Mouse (Mus musculus) stomach, embryonic 15.5 days (tissue): ENCODE results near the gene Zbtb37. TPM values are rescaled to one million over a fixed set of nuclear protein-coding genes. Genes with fewer than 3 reads are reported as not detected.
A peak's percentile ranks its signal among the peaks of the same experiment; 100 is the strongest.
"Not testable (repeated sequence)": the region's sequence is repeated elsewhere in the genome, so short reads cannot be mapped to it uniquely, and the experiment has no call there.

Source experiments
- ATAC-seq: fragments of 200-750 bp; cut with Nextera tagmentation; 2 replicates; pipeline ENCODE4 v1.8.0; 2017; ENCODE audit warnings: low read depth, moderate number of reproducible peaks, moderate TSS enrichment; ENCODE audit not compliant: insufficient read depth, low FRiP score
- H3K27ac ChIP-seq: fragments of 300-500 bp; sonication (generic); 2 replicates; pipeline ENCODE4 v1.5.1; 2015; ENCODE audit warnings: mild to moderate bottlenecking, inconsistent platforms
- H3K27me3 ChIP-seq: fragments of 300-500 bp; sonication (generic); replicated peaks from 2 replicates; pipeline ENCODE4 v1.6.1; 2015; ENCODE audit warnings: inconsistent platforms
- H3K36me3 ChIP-seq: fragments of 300-500 bp; sonication (generic); 2 replicates; pipeline ENCODE4 v1.6.1; 2015; ENCODE audit warnings: inconsistent platforms
- H3K4me1 ChIP-seq: fragments of 300-500 bp; sonication (generic); 2 replicates; pipeline ENCODE4 v1.6.1; 2015; ENCODE audit warnings: inconsistent platforms
- H3K4me2 ChIP-seq: fragments of 300-500 bp; sonication (generic); 2 replicates; pipeline ENCODE4 v1.6.1; 2015; ENCODE audit warnings: mild to moderate bottlenecking, inconsistent platforms
- H3K4me3 ChIP-seq: fragments of 300-500 bp; sonication (generic); replicated peaks from 2 replicates; pipeline ENCODE4 v1.5.1; 2015; ENCODE audit warnings: inconsistent platforms
- H3K9ac ChIP-seq: fragments of 300-500 bp; sonication (generic); 2 replicates; pipeline ENCODE4 v1.6.1; 2015; ENCODE audit warnings: inconsistent platforms
- H3K9me3 ChIP-seq: fragments of 300-500 bp; sonication (generic); 2 replicates; pipeline ENCODE4 v1.6.1; 2016; ENCODE audit warnings: inconsistent platforms
- WGBS: fragments of 180-500 bp; shearing (Covaris S2); methylation state at CpG from one replicate; pipeline ENCODE4 v1.1.7; 2015; 5-methylcytosine and 5-hydroxymethylcytosine counted together
- polyA plus RNA-seq: library from polyadenylated mRNA; unstranded; fragments of >200 nt; fragmentation: Nextera tagmentation; extraction: Ambion mirVana; gene quantifications from 2 replicates; pipeline ENCODE4 v1.2.1, GENCODE M21; 2015

The Zbtb37 gene
- polyA plus RNA-seq, 1 experiment from 2014 or later: 8.0 TPM

- ATAC-seq: no peak
- H3K27me3 ChIP-seq: no peaks in the 10 kb centered on the region
- no peaks in the 10 kb centered on the region for H3K36me3 ChIP-seq
- no peak overlapping the region for H3K4me2 ChIP-seq
- no peak overlapping the region for H3K4me3 ChIP-seq
- no peaks in the 10 kb centered on the region for H3K4me1 ChIP-seq
- H3K27ac ChIP-seq: no peak overlapping the region
- 91% methylated on average over 14 of the region's 15 CpGs for WGBS
- no peak overlapping the region for H3K9ac ChIP-seq
- no peaks in the 10 kb centered on the region for H3K9me3 ChIP-seq
These were observed 45.3 kb downstream of the Zbtb37 start for GRCm38 (mm10) chr1:160989395-160989794.

GRCm38 (mm10) chr1:160986881-160987635 lies 47.6 kb downstream of the Zbtb37 start:
- Histone ChIP-seq H3K4me3 (no peak overlapping the region), H3K27ac (no peak overlapping the region), H3K36me3 (no peaks in the 10 kb centered on the region), H3K9ac (no peak overlapping the region), H3K4me2 (no peak overlapping the region), H3K9me3 (no peaks in the 10 kb centered on the region), H3K4me1 (no peaks in the 10 kb centered on the region), H3K27me3 (no peaks in the 10 kb centered on the region)
- ATAC-seq: no peak; the same call in 1 of the 2 replicates
- WGBS: 64% methylated on average over 17 of the region's 17 CpGs

- Histone ChIP-seq H3K27ac (no peak overlapping the region), H3K27me3 (no peaks in the 10 kb centered on the region), H3K9ac (no peak overlapping the region), H3K9me3 (no peaks in the 10 kb centered on the region), H3K4me2 (no peak overlapping the region), H3K4me3 (no peak overlapping the region), H3K36me3 (no peaks in the 10 kb centered on the region), H3K4me1 (no peaks in the 10 kb centered on the region)
- ATAC-seq: no peak
- WGBS: 78% methylated on average over 6 of the region's 6 CpGs
These were observed 49.2 kb downstream of the Zbtb37 start for GRCm38 (mm10) chr1:160985477-160985876.

GRCm38 (mm10) chr1:160984731-160985130 lies 49.9 kb downstream of the Zbtb37 start:
- H3K27me3 ChIP-seq, ATAC-seq, H3K27ac ChIP-seq, H3K4me2 ChIP-seq, H3K4me1 ChIP-seq, H3K9me3 ChIP-seq, H3K36me3 ChIP-seq, H3K9ac ChIP-seq, H3K4me3 ChIP-seq: not testable (repeated sequence)
- WGBS: 88% methylated on average over 1 of the region's 1 CpGs

- Histone ChIP-seq H3K9ac (no peak overlapping the region), H3K4me2 (no peak overlapping the region), H3K27ac (no peak overlapping the region), H3K36me3 (no peaks in the 10 kb centered on the region), H3K4me1 (no peaks in the 10 kb centered on the region), H3K9me3 (no peaks in the 10 kb centered on the region), H3K4me3 (no peak overlapping the region), H3K27me3 (no peaks in the 10 kb centered on the region)
- 66% methylated on average over 3 of the region's 3 CpGs for WGBS
- ATAC-seq: no peak
These were observed 51.8 kb downstream of the Zbtb37 start for GRCm38 (mm10) chr1:160982887-160983286.

- WGBS: 73% methylated on average over 4 of the region's 4 CpGs
- Histone ChIP-seq H3K4me3 (no peak overlapping the region), H3K4me1 (no peaks in the 10 kb centered on the region), H3K27me3 (no peaks in the 10 kb centered on the region), H3K4me2 (no peak overlapping the region), H3K27ac (no peak overlapping the region), H3K9ac (no peak overlapping the region), H3K9me3 (no peaks in the 10 kb centered on the region), H3K36me3 (no peaks in the 10 kb centered on the region)
- no peak for ATAC-seq
These were observed 53.3 kb downstream of the Zbtb37 start for GRCm38 (mm10) chr1:160981337-160981736.

GRCm38 (mm10) chr1:160980537-160981234 lies 54.0 kb downstream of the Zbtb37 start:
- no peak overlapping the region; the same call in 1 of the 2 replicates for H3K27ac ChIP-seq
- H3K27me3 ChIP-seq: no peaks in the 10 kb centered on the region
- no peak overlapping the region for H3K9ac ChIP-seq
- no peak overlapping the region for H3K4me3 ChIP-seq
- peak; percentile 62; the same call in 1 of the 2 replicates for ATAC-seq
- no peaks in the 10 kb centered on the region for H3K36me3 ChIP-seq
- no peaks in the 10 kb centered on the region for H3K9me3 ChIP-seq
- no peak overlapping the region for H3K4me2 ChIP-seq
- H3K4me1 ChIP-seq: no peaks in the 10 kb centered on the region
- WGBS: 42% methylated on average over 8 of the region's 8 CpGs

- H3K36me3 ChIP-seq: no peaks in the 10 kb centered on the region
- no peak for ATAC-seq
- no peak overlapping the region for H3K4me2 ChIP-seq
- no peaks in the 10 kb centered on the region for H3K9me3 ChIP-seq
- no peaks in the 10 kb centered on the region for H3K4me1 ChIP-seq
- no peaks in the 10 kb centered on the region for H3K27me3 ChIP-seq
- H3K4me3 ChIP-seq: no peak overlapping the region
- H3K27ac ChIP-seq: no peak overlapping the region
- WGBS: 54% methylated on average over 5 of the region's 5 CpGs
- H3K9ac ChIP-seq: no peak overlapping the region
These were observed 54.6 kb downstream of the Zbtb37 start for GRCm38 (mm10) chr1:160980021-160980420.

GRCm38 (mm10) chr1:160978071-160978735 lies 56.4 kb downstream of the Zbtb37 start, which contains the start of gene Serpinc1:
Serpinc1 (plus strand) TSS chr1:160978585.
- H3K27me3 ChIP-seq: no peaks in the 10 kb centered on the region
- H3K36me3 ChIP-seq: no peaks in the 10 kb centered on the region
- H3K9me3 ChIP-seq: no peaks in the 10 kb centered on the region
- no peaks in the 10 kb centered on the region for H3K4me1 ChIP-seq
- 84% methylated on average over 4 of the region's 4 CpGs for WGBS
- H3K4me2 ChIP-seq: no peak within 1 kb of the TSS
- H3K4me3 ChIP-seq: no peak within 1 kb of the TSS
- no peak for ATAC-seq
- no peak within 1 kb of the TSS for H3K9ac ChIP-seq
- H3K27ac ChIP-seq: no peak within 1 kb of the TSS

- no peak overlapping the region for H3K4me2 ChIP-seq
- H3K36me3 ChIP-seq: peaks cover 18% of the 10 kb centered on the region
- H3K27me3 ChIP-seq: no peaks in the 10 kb centered on the region
- WGBS: 68% methylated on average over 5 of the region's 5 CpGs
- no peak for ATAC-seq
- H3K27ac ChIP-seq: no peak overlapping the region
- H3K4me1 ChIP-seq: no peaks in the 10 kb centered on the region
- H3K9ac ChIP-seq: no peak overlapping the region
- H3K4me3 ChIP-seq: no peak overlapping the region
- H3K9me3 ChIP-seq: no peaks in the 10 kb centered on the region
These were observed 66.0 kb downstream of the Zbtb37 start for GRCm38 (mm10) chr1:160968643-160969042.

- 86% methylated on average over 1 of the region's 1 CpGs for WGBS
- Histone ChIP-seq H3K4me3 (no peak overlapping the region), H3K36me3 (peaks cover 19% of the 10 kb centered on the region), H3K27me3 (no peaks in the 10 kb centered on the region), H3K27ac (no peak overlapping the region), H3K4me2 (no peak overlapping the region), H3K9ac (no peak overlapping the region), H3K4me1 (no peaks in the 10 kb centered on the region), H3K9me3 (no peaks in the 10 kb centered on the region)
- ATAC-seq: no peak
These were observed 67.4 kb downstream of the Zbtb37 start for GRCm38 (mm10) chr1:160967268-160967667.

- Histone ChIP-seq H3K4me2 (no peak overlapping the region), H3K27ac (no peak overlapping the region), H3K4me1 (no peaks in the 10 kb centered on the region), H3K9ac (no peak overlapping the region), H3K27me3 (no peaks in the 10 kb centered on the region), H3K4me3 (no peak overlapping the region), H3K36me3 (peaks cover 22% of the 10 kb centered on the region), H3K9me3 (no peaks in the 10 kb centered on the region)
- WGBS: 92% methylated on average over 7 of the region's 7 CpGs
- ATAC-seq: no peak
These were observed 71.5 kb downstream of the Zbtb37 start for GRCm38 (mm10) chr1:160963199-160963598.
